Mouse (Mus musculus) cerebellum, adult (tissue): ENCODE results near the gene B130006D01Rik.

ENCODE experiments used
- ATAC-seq: cut with Nextera tagmentation; 2 replicates; pipeline ENCODE4 v1.9.2; 2017; ENCODE audit warnings: mild to moderate bottlenecking, moderate library complexity, mixed read lengths; ENCODE audit not compliant: insufficient number of reproducible peaks, low FRiP score, low TSS enrichment

The B130006D01Rik gene

DNA sequence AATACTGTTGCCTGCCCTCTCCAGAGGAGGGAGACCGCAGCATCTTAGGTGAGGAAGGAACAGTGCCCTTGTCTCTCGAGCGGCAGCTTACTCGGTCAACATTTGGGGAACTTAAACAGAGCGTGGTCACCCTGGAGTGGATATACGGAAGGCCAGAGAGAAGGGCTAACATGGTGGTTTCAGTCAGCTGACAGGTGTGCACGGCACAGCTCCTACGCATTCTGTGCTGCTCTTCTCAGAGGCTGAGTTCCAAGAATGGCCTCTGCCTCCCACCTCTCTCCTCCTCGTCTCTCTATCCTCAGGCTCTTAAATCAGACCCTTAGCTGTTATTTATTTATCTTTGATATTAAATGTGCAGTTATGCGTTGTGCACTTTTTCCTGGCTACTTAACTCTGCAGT is 41.9 kb downstream of the B130006D01Rik start:
- ATAC-seq, result no peak

GRCm38 (mm10) chr11:95768244-95768643 is 44.9 kb downstream of the B130006D01Rik start:
- no peak for ATAC-seq

DNA sequence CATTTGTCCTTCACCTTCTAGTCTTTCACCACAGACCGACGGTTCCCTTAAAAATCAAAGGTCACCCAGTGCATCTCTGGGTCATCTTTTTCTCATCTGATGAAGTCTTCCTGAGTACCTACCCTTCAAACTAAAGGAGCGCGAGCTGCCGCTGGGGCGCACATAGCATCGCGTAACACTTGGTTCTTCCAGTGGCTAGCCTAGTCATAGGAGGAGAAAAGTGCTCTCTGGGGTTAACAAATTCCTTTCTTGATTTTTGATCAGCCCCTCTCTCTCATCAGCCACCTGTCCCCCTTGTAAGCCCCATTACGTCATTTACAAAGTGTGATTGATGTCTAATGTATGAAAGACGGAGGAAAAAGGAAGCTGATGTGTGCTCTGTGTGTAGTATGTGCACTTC is 45.8 kb downstream of the B130006D01Rik start:
- ATAC-seq, result no peak

DNA sequence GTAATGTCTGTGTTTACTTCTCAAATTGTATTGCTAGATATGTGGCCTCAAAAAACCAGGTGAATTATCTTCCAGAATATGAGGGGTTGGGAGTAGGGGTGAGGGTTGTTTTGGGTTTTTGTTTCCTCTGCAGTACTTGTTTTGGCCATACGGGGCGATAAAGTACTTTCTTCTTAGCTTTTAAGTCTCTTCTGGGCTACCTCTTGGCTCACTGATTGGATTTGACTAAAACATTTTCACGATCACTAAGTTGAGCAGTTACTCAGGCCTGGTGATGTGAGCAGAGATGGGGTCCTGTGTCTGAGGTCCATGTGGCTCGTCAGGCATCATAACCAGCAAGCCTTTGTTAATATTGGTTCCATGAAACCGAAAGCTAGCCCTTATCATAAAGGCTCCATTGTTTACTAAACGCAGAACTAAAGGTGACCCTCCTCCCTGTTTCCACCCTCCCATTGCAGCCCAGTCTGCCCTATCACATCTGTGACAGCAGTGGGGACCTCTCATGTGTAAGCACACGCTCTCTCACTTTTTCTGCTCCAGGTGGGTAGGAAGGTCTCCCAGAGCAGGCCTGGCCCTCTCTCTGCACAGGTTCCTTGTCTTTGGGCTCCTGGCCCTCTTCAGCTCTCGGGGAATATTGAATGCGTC is 47.5 kb downstream of the B130006D01Rik start:
- ATAC-seq, result no peak

DNA sequence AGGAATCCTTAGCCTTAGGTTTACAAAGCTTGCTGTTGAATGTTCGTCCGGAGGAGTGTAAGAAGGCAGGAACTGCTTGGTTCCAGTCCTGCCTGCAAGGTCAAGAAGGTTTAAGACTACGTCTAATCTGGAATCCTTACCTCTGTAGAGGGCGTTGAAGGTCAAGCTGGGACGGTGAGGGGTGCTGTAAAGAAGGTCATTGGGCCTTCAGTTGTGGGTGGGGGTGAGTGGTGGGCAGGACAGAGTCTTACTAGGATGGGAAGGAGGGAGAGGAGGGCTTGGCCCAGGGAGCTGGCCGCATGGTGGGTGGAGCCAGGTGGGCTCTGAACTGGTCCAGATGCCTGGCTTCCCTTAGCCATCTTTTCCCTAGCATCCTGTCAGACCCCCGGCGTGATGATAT is 48.3 kb downstream of the B130006D01Rik start:
- ATAC-seq, result no peak

DNA sequence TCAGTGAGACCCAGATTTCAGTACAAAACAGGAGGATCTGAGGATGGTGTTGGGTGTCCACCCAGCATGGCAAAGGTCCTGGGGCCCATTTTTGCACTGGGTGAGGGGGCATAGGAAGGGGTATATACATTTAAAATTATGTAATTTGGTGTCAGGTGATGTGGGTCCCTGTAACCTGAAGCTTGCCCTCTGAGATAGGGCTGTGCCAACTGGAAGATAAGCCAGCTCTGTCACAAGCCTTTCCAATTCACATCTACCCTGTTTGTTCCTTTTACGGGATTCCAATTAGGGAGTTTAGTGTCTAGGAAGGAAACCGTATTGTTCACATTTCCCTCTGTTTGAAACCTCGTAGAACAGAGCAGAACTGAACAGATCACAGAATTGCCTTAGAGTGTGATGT is 49.9 kb downstream of the B130006D01Rik start:
- no peak for ATAC-seq
